In genomic region chr15:57508242-57509184, GRCm38 (mm10) we compare ENCODE assay signal across 9 mouse cellular contexts. TPM values are rescaled to one million over a fixed set of nuclear protein-coding genes. Genes with fewer than 3 reads are reported as not detected.
DNase-seq lines count a peak whose midpoint lies in the region; ATAC-seq and TF ChIP-seq lines count a peak whose summit lies in the region.
"Had no signal": no experiment of that assay in that cellular context is flagged by ENCODE, and none has a peak within 500 bp of the region (broad histone marks: within the 10 kb centered on the region; RNA-seq: fewer than 3 reads in every experiment).

No protein-coding gene starts in this region.

- no peak overlapping the region for H3K27ac ChIP-seq in embryonic facial prominence, embryonic 12.5 days
- H3K27ac ChIP-seq in heart, embryonic 10.5 days: no peak overlapping the region
- no peak overlapping the region for H3K27ac ChIP-seq in kidney, postnatal 0 days
- H3K27ac ChIP-seq in liver, adult 2 months (replicated peaks; ENCODE audit: insufficient read depth, low read depth, low read length): no peak overlapping the region
- no peak overlapping the region for H3K27ac ChIP-seq in neural tube, embryonic 11.5 days (ENCODE audit: low read depth, low read length)
- H3K27ac ChIP-seq: embryonic facial prominence, embryonic 15.5 days had no signal

- H3K27me3 ChIP-seq in embryonic facial prominence, embryonic 12.5 days: no peaks in the 10 kb centered on the region
- H3K27me3 ChIP-seq in heart, embryonic 10.5 days (ENCODE audit: insufficient read depth, poor library complexity, severe bottlenecking): no peaks in the 10 kb centered on the region
- no peaks in the 10 kb centered on the region for H3K27me3 ChIP-seq in kidney, postnatal 0 days (ENCODE audit: insufficient read depth, low read length)
- H3K27me3 ChIP-seq in liver, adult 2 months (ENCODE audit: control insufficient read depth, insufficient read depth, low read length): peaks cover 2% of the 10 kb centered on the region; the same call in 1 of the 2 replicates
- H3K27me3 ChIP-seq in neural tube, embryonic 11.5 days (ENCODE audit: control insufficient read depth, insufficient read depth, low read length): no peaks in the 10 kb centered on the region
- H3K27me3 ChIP-seq: embryonic facial prominence, embryonic 15.5 days had no signal

- DNase-seq in CD4-positive helper T cell, adult 2 months (ENCODE audit: low read depth, low spot score): peak; percentile 35
- DNase-seq in adrenal gland, postnatal 36 days: peak; percentile 79 to 87
- peak; percentile 85 for DNase-seq in heart, embryonic 10.5 days (ENCODE audit: low spot score)
- DNase-seq in kidney, postnatal 0 days (ENCODE audit: low spot score): peak; percentile 90
- DNase-seq in liver, adult 2 months (ENCODE audit: extremely low read depth, low read depth, low spot score): peak; percentile 67
- DNase-seq in neural tube, embryonic 11.5 days (ENCODE audit: low spot score): peak; percentile 84
- peak; percentile 46 for DNase-seq in testis, postnatal 14 days (ENCODE audit: low spot score)

- H3K9ac ChIP-seq in embryonic facial prominence, embryonic 12.5 days: no peak overlapping the region
- H3K9ac ChIP-seq in kidney, postnatal 0 days (ENCODE audit: low read depth, low read length): no peak overlapping the region
- H3K9ac ChIP-seq in liver, adult 2 months (ENCODE audit: low read depth, low read length): no peak overlapping the region
- H3K9ac ChIP-seq in neural tube, embryonic 11.5 days (ENCODE audit: low read length): no peak overlapping the region; the same call in 1 of the 2 replicates
- H3K9ac ChIP-seq: embryonic facial prominence, embryonic 15.5 days had no signal

- H3K4me2 ChIP-seq in embryonic facial prominence, embryonic 12.5 days (replicated peaks): no peak overlapping the region
- no peak overlapping the region for H3K4me2 ChIP-seq in kidney, postnatal 0 days (ENCODE audit: low read length)
- no peak overlapping the region for H3K4me2 ChIP-seq in neural tube, embryonic 11.5 days (ENCODE audit: low read depth)
- H3K4me2 ChIP-seq: embryonic facial prominence, embryonic 15.5 days had no signal

- peaks cover 6% of the 10 kb centered on the region; the same call in 1 of the 2 replicates for H3K4me1 ChIP-seq in embryonic facial prominence, embryonic 12.5 days
- H3K4me1 ChIP-seq in heart, embryonic 10.5 days: peaks cover 7% of the 10 kb centered on the region; the same call in 1 of the 2 replicates
- 0 out of 2 replicates have a peak, but pooled peaks cover 8% of the 10 kb centered on the region for H3K4me1 ChIP-seq in kidney, postnatal 0 days (replicated peaks; ENCODE audit: insufficient read depth, low read length)
- no peaks in the 10 kb centered on the region for H3K4me1 ChIP-seq in liver, adult 2 months (ENCODE audit: control insufficient read depth, insufficient read depth, low read length)
- H3K4me1 ChIP-seq in neural tube, embryonic 11.5 days (ENCODE audit: control insufficient read depth, insufficient read depth, low read length): no peaks in the 10 kb centered on the region

- H3K36me3 ChIP-seq in embryonic facial prominence, embryonic 12.5 days: no peaks in the 10 kb centered on the region
- no peaks in the 10 kb centered on the region for H3K36me3 ChIP-seq in heart, embryonic 10.5 days
- no peaks in the 10 kb centered on the region for H3K36me3 ChIP-seq in kidney, postnatal 0 days (ENCODE audit: insufficient read depth, low read length)
- H3K36me3 ChIP-seq in liver, adult 2 months (ENCODE audit: control insufficient read depth, insufficient read depth, low read length): no peaks in the 10 kb centered on the region
- H3K36me3 ChIP-seq in neural tube, embryonic 11.5 days (ENCODE audit: control insufficient read depth, insufficient read depth, low read length): no peaks in the 10 kb centered on the region
- H3K36me3 ChIP-seq: embryonic facial prominence, embryonic 15.5 days had no signal

- WGBS in embryonic facial prominence, embryonic 12.5 days: 55% methylated on average over 10 of the region's 11 CpGs
- 59% methylated on average over 11 of the region's 11 CpGs for WGBS in heart, embryonic 10.5 days
- WGBS in kidney, postnatal 0 days: 49% methylated on average over 11 of the region's 11 CpGs
- 68% methylated on average over 11 of the region's 11 CpGs for WGBS in liver, adult 2 months
- 60% methylated on average over 11 of the region's 11 CpGs for WGBS in neural tube, embryonic 11.5 days

- no peak overlapping the region for H3K4me3 ChIP-seq in embryonic facial prominence, embryonic 12.5 days
- H3K4me3 ChIP-seq in heart, embryonic 10.5 days: no peak overlapping the region
- H3K4me3 ChIP-seq in kidney, postnatal 0 days (replicated peaks; ENCODE audit: low read depth, low read length): no peak overlapping the region
- H3K4me3 ChIP-seq in liver, adult 2 months (ENCODE audit: insufficient read depth, low read depth, low read length): no peak overlapping the region
- no peak overlapping the region for H3K4me3 ChIP-seq in neural tube, embryonic 11.5 days (ENCODE audit: low read depth, low read length)
- H3K4me3 ChIP-seq: embryonic facial prominence, embryonic 15.5 days had no signal

- peak; percentile 93 for TF ChIP-seq CTCF in kidney, postnatal 0 days (IDR thresholded peaks at IDR 0.05; ENCODE audit: low read depth)
- peak; percentile 70 for TF ChIP-seq CTCF in liver, adult 2 months (IDR thresholded peaks at IDR 0.05; ENCODE audit: low read depth, low read length)

- no peak for TF ChIP-seq POLR2A in liver, adult 2 months (IDR thresholded peaks at IDR 0.05; ENCODE audit: extremely low read depth, insufficient read depth, low read length)

- H3K9me3 ChIP-seq in embryonic facial prominence, embryonic 12.5 days: peaks cover 1% of the 10 kb centered on the region; the same call in 1 of the 2 replicates
- no peaks in the 10 kb centered on the region for H3K9me3 ChIP-seq in heart, embryonic 10.5 days
- no peaks in the 10 kb centered on the region for H3K9me3 ChIP-seq in kidney, postnatal 0 days (replicated peaks; ENCODE audit: low read length)
- H3K9me3 ChIP-seq in neural tube, embryonic 11.5 days (ENCODE audit: control insufficient read depth, low read length): no peaks in the 10 kb centered on the region
- H3K9me3 ChIP-seq: embryonic facial prominence, embryonic 15.5 days had no signal

- peak; percentile 71; the same call in 1 of the 2 replicates for ATAC-seq in embryonic facial prominence, embryonic 12.5 days (ENCODE audit: insufficient number of reproducible peaks, insufficient read depth, low FRiP score, low TSS enrichment)
- ATAC-seq in kidney, postnatal 0 days (replicated peaks; ENCODE audit: low FRiP score, low read depth): peak; percentile 77
- peak; percentile 81; the same call in 1 of the 2 replicates for ATAC-seq in neural tube, embryonic 11.5 days (ENCODE audit: insufficient read depth, low FRiP score, low TSS enrichment)

- no peaks in the 10 kb centered on the region for H3K79me2 ChIP-seq in liver, adult 2 months (ENCODE audit: control insufficient read depth, insufficient read depth, low read length)

RNA-seq across cellular contexts. Expression of gene Slc22a22, which starts 31.1 kb away (rescaled TPM):
- not detected for total RNA-seq in adrenal gland, postnatal 36 days (2021)
- 0.18 TPM in 1 of 2 replicates, not detected in the other for polyA plus RNA-seq in embryonic facial prominence, embryonic 12.5 days (2016; fragmentation: Nextera tagmentation; extraction: Ambion mirVana)
- polyA plus RNA-seq in heart, embryonic 10.5 days (2016; fragmentation: Nextera tagmentation; extraction: Ambion mirVana): not detected in 2 replicates
- 7.9 and 8.9 TPM in 2 replicates for polyA plus RNA-seq in kidney, postnatal 0 days (2015; fragmentation: Nextera tagmentation; extraction: Ambion mirVana)
- total RNA-seq in liver, adult 2 months (2014; rRNA removed): not detected in 2 replicates
- polyA plus RNA-seq in liver, adult 2 months (2012; rRNA removed): not detected in 2 replicates
- polyA plus RNA-seq in neural tube, embryonic 11.5 days (2014; fragmentation: Nextera tagmentation; extraction: Ambion mirVana): not detected in 2 replicates

Comparison
In these comparisons a context has a peak if more than half of its experiments do, and no peak if none do; other contexts are left out.
1. DNase-seq: peak in every context shown above with its lines; median percentile 90 in kidney, postnatal 0 days; 85 in heart, embryonic 10.5 days; 84 in neural tube, embryonic 11.5 days; 83 in adrenal gland, postnatal 36 days; 67 in liver, adult 2 months; 46 in testis, postnatal 14 days; 35 in CD4-positive helper T cell, adult 2 months.